Mouse (Mus musculus): ENCODE measurements around the gene Prkab1.

DNA sequence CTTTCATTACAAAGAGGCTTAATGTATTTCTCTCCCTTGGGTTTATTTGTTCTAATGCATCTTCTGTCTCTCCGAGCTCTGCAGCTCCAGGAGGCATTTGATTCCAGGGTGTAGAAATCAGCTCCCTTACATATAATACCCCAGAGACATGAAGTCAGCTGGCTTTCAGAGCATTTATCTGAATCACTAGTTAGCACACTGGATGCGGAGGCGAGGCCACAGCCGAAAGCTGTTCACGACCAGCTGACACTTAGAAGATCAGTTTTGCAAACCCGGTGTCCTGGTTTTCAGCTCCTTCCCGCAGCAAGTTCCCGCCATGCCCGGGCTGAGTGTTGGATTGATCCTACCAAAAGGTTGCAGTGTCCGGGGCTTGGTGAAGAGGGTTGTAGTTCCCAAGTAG lies 20.0 kb downstream of the Prkab1 start:
- TF ChIP-seq POLR2A (IDR thresholded peaks at IDR 0.05; ENCODE audit: extremely low read depth, insufficient read depth, low read length) = no peak
- TF ChIP-seq CTCF (IDR thresholded peaks at IDR 0.05; ENCODE audit: low read depth, low read length) = no peak

Measured in liver, adult 2 months (tissue).